Mouse (Mus musculus) activated CD4-positive, CD25-positive, alpha-beta regulatory T cell (primary cell): ENCODE results near the gene 6330403K07Rik. TPM values are rescaled to one million over a fixed set of nuclear protein-coding genes. Genes with fewer than 3 reads are reported as not detected.

Experiments
- polyA plus RNA-seq, 2 experiments: library from polyadenylated mRNA; unstranded; fragments of 100-300 nt; shearing (Covaris generic); gene quantifications; one replicate each; pipeline ENCODE4 v1.2.1; 2017

The 6330403K07Rik gene
- 10 to 100 TPM; 11.6 to 21.8 TPM for polyA plus RNA-seq

GRCm38 (mm10) chr11:71033163-71033761, at the start of gene 6330403K07Rik:
Gene 6330403K07Rik, minus strand, starts transcription at chr11:71033513.

DNA sequence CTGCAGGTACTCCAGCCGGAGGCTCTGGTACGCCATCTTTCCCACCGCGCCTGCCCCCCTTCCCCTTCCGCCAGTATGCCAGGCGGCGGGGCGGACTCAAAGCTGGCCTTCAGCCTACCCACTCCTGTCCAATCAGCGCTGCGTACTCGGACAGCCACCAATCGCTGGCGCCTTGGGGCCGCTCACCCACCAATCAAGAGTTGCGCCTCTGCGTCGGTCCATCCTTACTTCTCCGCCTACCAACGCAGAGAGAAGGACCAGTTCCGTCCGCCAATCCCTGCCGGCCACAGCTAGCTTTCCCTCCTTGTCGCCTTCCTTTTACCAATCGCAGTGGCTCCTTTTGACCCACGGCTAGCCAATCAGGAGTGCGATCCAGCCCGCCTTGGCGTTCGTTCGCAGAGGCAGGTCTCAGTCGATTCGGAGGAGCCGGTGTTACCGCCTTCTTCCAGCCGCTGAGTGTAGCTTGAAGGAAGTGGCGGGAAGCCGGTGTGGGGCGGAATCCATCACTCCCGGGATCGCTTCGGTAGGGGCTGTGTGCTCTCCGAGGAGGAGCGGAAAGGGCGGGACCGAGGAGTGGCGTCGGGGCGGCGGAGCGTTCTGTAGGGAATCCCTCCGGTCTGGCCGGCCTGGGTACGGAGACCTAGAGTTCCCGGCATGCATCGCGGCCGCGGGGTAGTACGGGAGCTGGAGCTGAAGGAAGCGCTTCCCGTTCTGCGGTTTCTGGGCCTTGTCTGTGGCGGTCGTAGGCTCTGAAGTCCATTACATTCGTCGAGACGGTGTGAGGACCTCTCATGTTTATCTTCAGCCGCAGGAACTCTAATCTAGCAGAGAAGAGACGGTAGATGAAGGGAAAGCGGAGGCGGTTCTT, 13.9 kb downstream of the 6330403K07Rik start, which contains the start of the genes Mis12 and Derl2:
Mis12 (plus strand) TSS at position 411 of the 868 bp plus-strand sequence.
Derl2 (minus strand) TSS at position 641 of the 868 bp plus-strand sequence.

DNA sequence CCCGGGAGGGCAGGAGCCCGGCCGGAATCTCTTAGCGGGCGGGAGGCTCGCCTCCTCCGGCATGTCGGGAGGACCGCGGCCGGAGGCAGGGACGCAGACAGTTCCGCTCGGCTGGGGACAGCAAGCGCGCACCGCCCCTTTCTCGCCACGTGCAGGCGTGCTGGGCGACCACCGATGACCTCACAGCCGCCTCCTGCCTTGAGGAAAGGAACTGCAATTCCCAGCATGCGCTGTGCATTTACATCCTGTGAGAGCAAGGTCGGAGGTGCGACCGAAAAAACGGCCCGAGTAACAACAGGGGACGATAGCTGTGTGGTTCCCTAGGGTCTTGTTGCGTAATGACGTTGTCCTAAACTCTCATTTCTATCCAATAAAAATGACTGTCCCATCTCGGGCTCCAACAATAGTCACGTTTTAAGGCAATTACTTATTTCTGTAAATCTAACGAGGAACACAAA, 29.0 kb downstream of the 6330403K07Rik start, which contains the start of gene Dhx33:
Dhx33 (minus strand) TSS at position 122 of the 458 bp plus-strand sequence.

GRCm38 (mm10) chr11:70982557-70983228, 50.6 kb downstream of the 6330403K07Rik start, which contains the start of gene C1qbp:
Gene C1qbp, minus strand, starts transcription at chr11:70983026.

Other genes with a start within 250 kb of the 6330403K07Rik start
- gene Scimp, start 220.9 kb downstream of the 6330403K07Rik start, polyA plus RNA-seq, result under 1 TPM; 0.35 to 0.64 TPM
- 10 to 100 TPM; 35.0 to 39.0 TPM for gene Rabep1, start 188.7 kb downstream of the 6330403K07Rik start, polyA plus RNA-seq
- 100 to 1,000 TPM; 101 to 116 TPM for gene Nup88, start 63.5 kb downstream of the 6330403K07Rik start, polyA plus RNA-seq
- 10 to 100 TPM; 61.3 to 94.2 TPM for gene Rpain, start 63.3 kb downstream of the 6330403K07Rik start, polyA plus RNA-seq
- 100 to 1,000 TPM; 102 to 146 TPM for gene C1qbp, start 50.5 kb downstream of the 6330403K07Rik start, polyA plus RNA-seq
- 10 to 100 TPM; 11.0 to 12.9 TPM for gene Dhx33, start 29.1 kb downstream of the 6330403K07Rik start, polyA plus RNA-seq
- 10 to 100 TPM; 25.0 to 30.7 TPM for gene Mis12, start 13.9 kb downstream of the 6330403K07Rik start, polyA plus RNA-seq
- 10 to 100 TPM; 78.1 to 85.6 TPM for gene Derl2, start 13.7 kb downstream of the 6330403K07Rik start, polyA plus RNA-seq
- gene Nlrp1a, start 111.2 kb upstream of the 6330403K07Rik start, polyA plus RNA-seq, result under 1 TPM in 1 of 2 experiments, not detected in 1; 0.41 TPM
- 1 to 10 TPM; 1.7 to 3.2 TPM for gene Nlrp1b, start 197.2 kb upstream of the 6330403K07Rik start, polyA plus RNA-seq